Mouse (Mus musculus): ENCODE data around the gene Cd300lg. TPM values are rescaled to one million over a fixed set of nuclear protein-coding genes. Genes with fewer than 3 reads are reported as not detected.

The Cd300lg gene
- total and polyA plus RNA-seq, 3 experiments = not detected

GRCm38 (mm10) chr11:102021196-102021595 is 20.1 kb upstream of the Cd300lg start:
- no peak for TF ChIP-seq NRF1 (IDR thresholded peaks at IDR 0.05; ENCODE audit: low read depth, low read length)
- TF ChIP-seq MYC (IDR thresholded peaks at IDR 0.05; ENCODE audit: low read depth, low read length) = no peak
- no peak for TF ChIP-seq MAFK (IDR thresholded peaks at IDR 0.05; ENCODE audit: insufficient replicate concordance, low read length)
- TF ChIP-seq TCF12 (IDR thresholded peaks at IDR 0.05; ENCODE audit: low read depth, low read length) = no peak
- TF ChIP-seq HCFC1 (IDR thresholded peaks at IDR 0.05; ENCODE audit: low read depth, low read length) = no peak
- no peak for TF ChIP-seq JUN (IDR thresholded peaks at IDR 0.05; ENCODE audit: insufficient read depth, low read depth, low read length)
- no peak for TF ChIP-seq MAZ (IDR thresholded peaks at IDR 0.05; ENCODE audit: low read depth, low read length)
- TF ChIP-seq ZKSCAN1 (IDR thresholded peaks at IDR 0.05; ENCODE audit: borderline replicate concordance, low read depth, low read length) = no peak
- no peak for TF ChIP-seq SIN3A (IDR thresholded peaks at IDR 0.05; ENCODE audit: low read length)
- TF ChIP-seq ZNF384 (IDR thresholded peaks at IDR 0.05; ENCODE audit: low read depth, low read length) = no peak
- TF ChIP-seq KAT2A (IDR thresholded peaks at IDR 0.05; ENCODE audit: insufficient replicate concordance, low read length) = no peak
- TF ChIP-seq MXI1 (IDR thresholded peaks at IDR 0.05; ENCODE audit: low read depth, low read length) = no peak
- TF ChIP-seq EP300 (IDR thresholded peaks at IDR 0.05; ENCODE audit: low read length) = no peak
- no peak for TF ChIP-seq PAX5 (IDR thresholded peaks at IDR 0.05; ENCODE audit: low read length)
- TF ChIP-seq RAD21 (IDR thresholded peaks at IDR 0.05; ENCODE audit: low read depth, low read length) = no peak
- TF ChIP-seq CHD2 (IDR thresholded peaks at IDR 0.05; ENCODE audit: low read length) = no peak
- TF ChIP-seq E2F4 (IDR thresholded peaks at IDR 0.05; ENCODE audit: insufficient replicate concordance, low read depth, low read length) = no peak
- dilution Hi-C loops (cut with MboI; ENCODE audit: extremely low pct_ligation_motif_present, extremely low pct_unique_long_range_greater_than_20kb, low sequenced_read_pairs) (no loop called here), in situ Hi-C loops (cut with MboI; ENCODE audit: low pct_ligation_motif_present, low pct_unique_long_range_greater_than_20kb, low sequenced_read_pairs) (no loop called here)
- H3K9me3 ChIP-seq (replicated peaks; ENCODE audit: low read length) = peaks cover 3% of the 10 kb centered on the region
- no peak overlapping the region for H3K9ac ChIP-seq (ENCODE audit: insufficient read depth, low read depth)
- H3K79me2 ChIP-seq (replicated peaks; ENCODE audit: control insufficient read depth, extremely low read depth, insufficient read depth, poor library complexity, severe bottlenecking) = no peaks in the 10 kb centered on the region
- H3K4me3 ChIP-seq (replicated peaks in 1 of 3; ENCODE audit: low read depth in 2 of 3, low read length in 2 of 3, poor library complexity in 1 of 3) = no peak overlapping the region
- H3K36me3 ChIP-seq (replicated peaks in 1 of 2; ENCODE audit: control insufficient read depth in 1 of 2, insufficient read depth in 1 of 2, low read length in 1 of 2) = no peaks in the 10 kb centered on the region
- H3K4me1 ChIP-seq (ENCODE audit: control insufficient read depth in 1 of 2, insufficient read depth in 2 of 2) = no peaks in the 10 kb centered on the region
- H3K27ac ChIP-seq (ENCODE audit: insufficient read depth, low read depth) = no peak overlapping the region
- DNase-seq (ENCODE audit: extremely low read depth) = no peak
- no peak overlapping the region for H3K4me2 ChIP-seq (ENCODE audit: insufficient read depth, low read depth, poor library complexity, severe bottlenecking)
- H3K27me3 ChIP-seq (replicated peaks) = peaks cover 83% of the 10 kb centered on the region

GRCm38 (mm10) chr11:102023406-102023805 is 17.9 kb upstream of the Cd300lg start:
- Histone ChIP-seq H3K9me3 (replicated peaks; ENCODE audit: low read length) (no peaks in the 10 kb centered on the region), H3K4me3 (replicated peaks in 1 of 3; ENCODE audit: low read depth in 2 of 3, low read length in 2 of 3, poor library complexity in 1 of 3) (no peak overlapping the region), H3K27me3 (replicated peaks) (peaks cover 88% of the 10 kb centered on the region), H3K27ac (ENCODE audit: insufficient read depth, low read depth) (no peak overlapping the region), H3K79me2 (replicated peaks; ENCODE audit: control insufficient read depth, extremely low read depth, insufficient read depth, poor library complexity, severe bottlenecking) (no peaks in the 10 kb centered on the region), H3K9ac (ENCODE audit: insufficient read depth, low read depth) (no peak overlapping the region), H3K4me2 (ENCODE audit: insufficient read depth, low read depth, poor library complexity, severe bottlenecking) (no peak overlapping the region), H3K4me1 (ENCODE audit: control insufficient read depth in 1 of 2, insufficient read depth in 2 of 2) (peaks cover 0 to 2% of the 10 kb centered on the region in 2 experiments; a peak in 2 of 4 replicates), H3K36me3 (replicated peaks in 1 of 2; ENCODE audit: control insufficient read depth in 1 of 2, insufficient read depth in 1 of 2, low read length in 1 of 2) (no peaks in the 10 kb centered on the region)
- TF ChIP-seq SMC3 (IDR thresholded peaks at IDR 0.05; ENCODE audit: low read depth, low read length) (no peak), USF1 (IDR thresholded peaks at IDR 0.05; ENCODE audit: low read depth, low read length) (no peak), ELF1 (IDR thresholded peaks at IDR 0.05; ENCODE audit: low read depth, low read length) (no peak), MXI1 (IDR thresholded peaks at IDR 0.05; ENCODE audit: low read depth, low read length) (no peak), E2F4 (IDR thresholded peaks at IDR 0.05; ENCODE audit: insufficient replicate concordance, low read depth, low read length) (no peak), JUN (IDR thresholded peaks at IDR 0.05; ENCODE audit: insufficient read depth, low read depth, low read length) (no peak), CTCF (conservative IDR thresholded peaks at IDR 0.05 in 1 of 2, IDR thresholded peaks at IDR 0.05 in 1 of 2; ENCODE audit: low read depth in 2 of 2, low read length in 2 of 2) (no peak), NELFE (IDR thresholded peaks at IDR 0.05; ENCODE audit: low read depth, low read length) (no peak), POLR2AphosphoS2 (IDR thresholded peaks at IDR 0.05; ENCODE audit: low read depth, low read length) (no peak), MAZ (IDR thresholded peaks at IDR 0.05; ENCODE audit: low read depth, low read length) (no peak), ZMIZ1 (IDR thresholded peaks at IDR 0.05; ENCODE audit: low read depth, low read length) (no peak), CHD2 (IDR thresholded peaks at IDR 0.05; ENCODE audit: low read length) (no peak), ETS1 (conservative IDR thresholded peaks at IDR 0.05; ENCODE audit: low read depth, low read length) (no peak), TCF12 (IDR thresholded peaks at IDR 0.05; ENCODE audit: low read depth, low read length) (no peak), TBP (conservative IDR thresholded peaks at IDR 0.05; ENCODE audit: low read depth, low read length) (no peak), RAD21 (IDR thresholded peaks at IDR 0.05; ENCODE audit: low read depth, low read length) (no peak), HCFC1 (IDR thresholded peaks at IDR 0.05; ENCODE audit: low read depth, low read length) (no peak), POLR2A (IDR thresholded peaks at IDR 0.05; ENCODE audit: low read depth, low read length) (no peak), ZNF384 (IDR thresholded peaks at IDR 0.05; ENCODE audit: low read depth, low read length) (no peak)
- DNase-seq (ENCODE audit: extremely low read depth) = no peak
- dilution Hi-C loops (cut with MboI; ENCODE audit: extremely low pct_ligation_motif_present, extremely low pct_unique_long_range_greater_than_20kb, low sequenced_read_pairs) = no loop called here
- in situ Hi-C loops (cut with MboI; ENCODE audit: low pct_ligation_motif_present, low pct_unique_long_range_greater_than_20kb, low sequenced_read_pairs) = no loop called here
